Mouse (Mus musculus) forebrain, embryonic 10.5 days (tissue): ENCODE measurements around the gene Glg1. TPM values are rescaled to one million over a fixed set of nuclear protein-coding genes. Genes with fewer than 3 reads are reported as not detected.

Source experiments
- DNase-seq: peaks from one replicate; pipeline ENCODE4 v3.0.0-alpha.2; 2017; ENCODE audit warnings: low spot score; ENCODE audit errors: extremely low spot score
- H3K27ac ChIP-seq: fragments of 300-500 bp; sonication (generic); 2 replicates; pipeline ENCODE4 v1.5.1; 2016; ENCODE audit warnings: mild to moderate bottlenecking
- H3K27me3 ChIP-seq: fragments of 300-500 bp; sonication (generic); 2 replicates; pipeline ENCODE4 v1.6.1; 2016; ENCODE audit warnings: mild to moderate bottlenecking; ENCODE audit not compliant: poor library complexity, severe bottlenecking
- H3K36me3 ChIP-seq: fragments of 300-500 bp; sonication (generic); replicated peaks from 2 replicates; pipeline ENCODE4 v1.6.1; 2016; ENCODE audit warnings: mild to moderate bottlenecking, moderate library complexity
- H3K4me1 ChIP-seq: fragments of 300-500 bp; sonication (generic); 2 replicates; pipeline ENCODE4 v1.6.1; 2016
- H3K4me3 ChIP-seq: fragments of 300-500 bp; sonication (generic); 2 replicates; pipeline ENCODE4 v1.5.1; 2016; ENCODE audit warnings: mild to moderate bottlenecking, moderate library complexity
- H3K9me3 ChIP-seq: fragments of 300-500 bp; sonication (generic); 2 replicates; pipeline ENCODE4 v1.6.1; 2016; ENCODE audit warnings: mild to moderate bottlenecking, moderate library complexity
- WGBS: fragments of 180-500 bp; shearing (Covaris S2); methylation state at CpG from one replicate; pipeline ENCODE4 v1.1.7; 2016; 5-methylcytosine and 5-hydroxymethylcytosine counted together
- polyA plus RNA-seq: library from polyadenylated mRNA; unstranded; fragments of >200 nt; fragmentation: Nextera tagmentation; extraction: Ambion mirVana; gene quantifications from 2 replicates; pipeline ENCODE4 v1.2.1, GENCODE M21; 2016

Glg1 gene
- polyA plus RNA-seq, 1 experiment from 2014 or later = 53.0 TPM

- Histone ChIP-seq H3K4me3 (no peak overlapping the region), H3K27ac (no peak overlapping the region), H3K4me1 (peaks cover 5% of the 10 kb centered on the region), H3K27me3 (no peaks in the 10 kb centered on the region), H3K9me3 (no peaks in the 10 kb centered on the region), H3K36me3 (no peaks in the 10 kb centered on the region)
- no peak for DNase-seq
- 82% methylated on average over 3 of the region's 3 CpGs for WGBS
These were observed 21.7 kb downstream of the Glg1 start for GRCm38 (mm10) chr8:111237301-111237700.

- DNase-seq = no peak
- Histone ChIP-seq H3K4me3 (no peak overlapping the region), H3K4me1 (peaks cover 5% of the 10 kb centered on the region), H3K9me3 (no peaks in the 10 kb centered on the region), H3K27ac (no peak overlapping the region), H3K27me3 (no peaks in the 10 kb centered on the region), H3K36me3 (no peaks in the 10 kb centered on the region)
- 99% methylated on average over 2 of the region's 2 CpGs for WGBS
These were observed 25.3 kb downstream of the Glg1 start for GRCm38 (mm10) chr8:111233730-111234129.

GRCm38 (mm10) chr8:111224153-111224552 is 34.9 kb downstream of the Glg1 start:
- WGBS = 90% methylated on average over 5 of the region's 5 CpGs
- H3K4me1 ChIP-seq = no peaks in the 10 kb centered on the region
- no peaks in the 10 kb centered on the region for H3K27me3 ChIP-seq
- no peak overlapping the region for H3K4me3 ChIP-seq
- DNase-seq = no peak
- no peak overlapping the region for H3K27ac ChIP-seq
- H3K9me3 ChIP-seq = no peaks in the 10 kb centered on the region
- no peaks in the 10 kb centered on the region for H3K36me3 ChIP-seq

GRCm38 (mm10) chr8:111218107-111218506 is 40.9 kb downstream of the Glg1 start:
- H3K9me3 ChIP-seq = no peaks in the 10 kb centered on the region
- H3K27me3 ChIP-seq = no peaks in the 10 kb centered on the region
- no peaks in the 10 kb centered on the region for H3K4me1 ChIP-seq
- H3K27ac ChIP-seq = no peak overlapping the region
- WGBS = 90% methylated on average over 3 of the region's 3 CpGs
- H3K36me3 ChIP-seq = no peaks in the 10 kb centered on the region
- no peak for DNase-seq
- H3K4me3 ChIP-seq = no peak overlapping the region

GRCm38 (mm10) chr8:111213406-111213805 is 45.6 kb downstream of the Glg1 start:
- H3K27ac ChIP-seq = no peak overlapping the region
- H3K4me1 ChIP-seq = no peaks in the 10 kb centered on the region
- H3K9me3 ChIP-seq = no peaks in the 10 kb centered on the region
- 92% methylated on average over 5 of the region's 5 CpGs for WGBS
- H3K27me3 ChIP-seq = no peaks in the 10 kb centered on the region
- H3K4me3 ChIP-seq = no peak overlapping the region
- no peak for DNase-seq
- no peaks in the 10 kb centered on the region for H3K36me3 ChIP-seq

- no peaks in the 10 kb centered on the region for H3K4me1 ChIP-seq
- 97% methylated on average over 2 of the region's 2 CpGs for WGBS
- H3K27me3 ChIP-seq = no peaks in the 10 kb centered on the region
- DNase-seq = no peak
- H3K36me3 ChIP-seq = no peaks in the 10 kb centered on the region
- no peak overlapping the region for H3K4me3 ChIP-seq
- H3K27ac ChIP-seq = no peak overlapping the region
- H3K9me3 ChIP-seq = no peaks in the 10 kb centered on the region
These were observed 47.8 kb downstream of the Glg1 start for GRCm38 (mm10) chr8:111211180-111211579.

- DNase-seq = no peak
- no peaks in the 10 kb centered on the region for H3K27me3 ChIP-seq
- no peaks in the 10 kb centered on the region for H3K36me3 ChIP-seq
- H3K27ac ChIP-seq = no peak overlapping the region
- H3K4me1 ChIP-seq = no peaks in the 10 kb centered on the region
- no peaks in the 10 kb centered on the region for H3K9me3 ChIP-seq
- H3K4me3 ChIP-seq = no peak overlapping the region
These were observed 49.1 kb downstream of the Glg1 start for GRCm38 (mm10) chr8:111209874-111210273.

GRCm38 (mm10) chr8:111206321-111206720 is 52.7 kb downstream of the Glg1 start:
- Histone ChIP-seq H3K4me1 (no peaks in the 10 kb centered on the region), H3K4me3 (no peak overlapping the region), H3K9me3 (no peaks in the 10 kb centered on the region), H3K27me3 (no peaks in the 10 kb centered on the region), H3K36me3 (no peaks in the 10 kb centered on the region), H3K27ac (no peak overlapping the region)
- DNase-seq = no peak
- WGBS = 89% methylated on average over 6 of the region's 6 CpGs

GRCm38 (mm10) chr8:111205033-111205432 is 54.0 kb downstream of the Glg1 start:
- no peak overlapping the region for H3K4me3 ChIP-seq
- H3K9me3 ChIP-seq = no peaks in the 10 kb centered on the region
- WGBS = 97% methylated on average over 6 of the region's 6 CpGs
- DNase-seq = no peak
- H3K27me3 ChIP-seq = no peaks in the 10 kb centered on the region
- H3K36me3 ChIP-seq = no peaks in the 10 kb centered on the region
- no peak overlapping the region for H3K27ac ChIP-seq
- H3K4me1 ChIP-seq = no peaks in the 10 kb centered on the region

GRCm38 (mm10) chr8:111203341-111203740 is 55.7 kb downstream of the Glg1 start:
- 89% methylated on average over 2 of the region's 2 CpGs for WGBS
- H3K4me3 ChIP-seq = no peak overlapping the region
- DNase-seq = no peak

GRCm38 (mm10) chr8:111197966-111198365 is 61.0 kb downstream of the Glg1 start:
- Histone ChIP-seq H3K4me1 (no peaks in the 10 kb centered on the region), H3K4me3 (no peak overlapping the region), H3K36me3 (peaks cover 68% of the 10 kb centered on the region), H3K27ac (no peak overlapping the region), H3K27me3 (no peaks in the 10 kb centered on the region), H3K9me3 (no peaks in the 10 kb centered on the region)
- no peak for DNase-seq
- 96% methylated on average over 3 of the region's 3 CpGs for WGBS

More at GRCm38 (mm10) chr8:111203341-111203740, 55.7 kb downstream of the Glg1 start:
- Histone ChIP-seq H3K9me3 (no peaks in the 10 kb centered on the region), H3K4me1 (no peaks in the 10 kb centered on the region), H3K36me3 (peaks cover 16% of the 10 kb centered on the region), H3K27ac (no peak overlapping the region), H3K27me3 (no peaks in the 10 kb centered on the region)

GRCm38 (mm10) chr8:111196181-111196580 is 62.8 kb downstream of the Glg1 start:
- H3K27ac ChIP-seq = no peak overlapping the region
- peaks cover 86% of the 10 kb centered on the region for H3K36me3 ChIP-seq

GRCm38 (mm10) chr8:111188594-111189211 is 70.3 kb downstream of the Glg1 start:
- WGBS = 93% methylated on average over 6 of the region's 6 CpGs
- H3K36me3 ChIP-seq = peaks cover 85% of the 10 kb centered on the region

More at GRCm38 (mm10) chr8:111196181-111196580, 62.8 kb downstream of the Glg1 start:
- Histone ChIP-seq H3K9me3 (no peaks in the 10 kb centered on the region), H3K27me3 (no peaks in the 10 kb centered on the region), H3K4me1 (no peaks in the 10 kb centered on the region), H3K4me3 (no peak overlapping the region)
- no peak for DNase-seq

GRCm38 (mm10) chr8:111187470-111187869 is 71.5 kb downstream of the Glg1 start:
- DNase-seq = no peak
- WGBS = 93% methylated on average over 7 of the region's 7 CpGs
- H3K4me1 ChIP-seq = no peaks in the 10 kb centered on the region
- H3K27ac ChIP-seq = no peak overlapping the region
- H3K36me3 ChIP-seq = peaks cover 85% of the 10 kb centered on the region
- H3K27me3 ChIP-seq = no peaks in the 10 kb centered on the region
- no peak overlapping the region for H3K4me3 ChIP-seq
- no peaks in the 10 kb centered on the region for H3K9me3 ChIP-seq

More at GRCm38 (mm10) chr8:111188594-111189211, 70.3 kb downstream of the Glg1 start:
- no peak overlapping the region for H3K27ac ChIP-seq
- H3K9me3 ChIP-seq = no peaks in the 10 kb centered on the region
- no peaks in the 10 kb centered on the region for H3K4me1 ChIP-seq
- no peak overlapping the region for H3K4me3 ChIP-seq
- no peaks in the 10 kb centered on the region for H3K27me3 ChIP-seq
- no peak for DNase-seq
